Mouse (Mus musculus) spleen, adult 2 months (tissue): ENCODE results near the gene Tulp3.

ENCODE experiments used
- CTCF ChIP-seq: fragments of 200-500 bp; IDR thresholded peaks from 2 replicates; pipeline ENCODE4 v1.5.1; 2011; ENCODE audit warnings: mild to moderate bottlenecking, inconsistent platforms; ENCODE audit not compliant: insufficient read depth, insufficient read length, insufficient replicate concordance; ENCODE audit errors: extremely low read depth
- POLR2A ChIP-seq: fragments of 200-500 bp; IDR thresholded peaks from 2 replicates; pipeline ENCODE4 v1.6.1; 2011; ENCODE audit warnings: low read depth, low read length, inconsistent platforms

DNA sequence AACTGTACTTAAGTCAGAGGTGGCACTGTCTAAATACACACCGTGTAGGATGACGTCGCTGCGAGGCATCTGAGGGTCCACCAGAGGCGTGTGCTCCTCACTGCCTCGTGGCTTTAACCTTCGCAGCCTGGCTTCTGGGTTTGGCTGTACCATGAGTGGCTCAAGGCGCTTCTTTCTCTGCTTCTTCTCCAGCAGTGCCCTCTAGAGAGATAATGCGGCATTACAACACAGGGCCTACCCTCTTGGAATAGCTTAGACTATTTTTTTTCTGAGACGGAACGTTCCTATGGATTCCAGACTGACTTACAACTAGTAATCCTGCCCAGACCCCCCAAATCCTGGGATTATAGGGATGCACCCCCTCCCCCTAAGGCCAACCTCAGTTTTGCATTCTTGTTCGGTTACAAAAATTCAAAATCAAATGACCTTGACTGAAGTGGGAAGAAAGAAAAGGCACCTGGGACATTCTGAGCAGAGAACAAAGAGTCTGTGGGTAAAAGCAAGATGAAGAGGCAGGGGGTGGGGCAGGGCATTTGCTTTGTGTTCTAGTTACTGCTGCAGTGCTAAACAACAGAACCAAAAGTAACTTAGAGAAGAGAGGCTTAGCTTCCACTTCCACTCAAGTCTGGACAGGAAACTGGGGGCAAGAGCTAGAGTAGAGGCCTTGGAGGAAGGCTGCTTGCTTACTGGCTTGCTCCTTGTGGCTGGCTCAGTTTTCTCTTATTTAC is 21.1 kb downstream of the Tulp3 start:
- TF ChIP-seq CTCF (peak; percentile 22; the same call in 1 of the 2 replicates), POLR2A (no peak)
